ENCODE assay signal across 7 mouse cellular contexts in genomic region chr11:77793238-77793930, GRCm38 (mm10). TPM values are rescaled to one million over a fixed set of nuclear protein-coding genes. Genes with fewer than 3 reads are reported as not detected.
DNase-seq lines count a peak whose midpoint lies in the region; ATAC-seq lines count a peak whose summit lies in the region.

No protein-coding gene starts in this region.

- peak overlapping the region; percentile 74 for H3K27ac ChIP-seq in limb, embryonic 10.5 days
- no peak overlapping the region for H3K27ac ChIP-seq in midbrain, embryonic 13.5 days

- ATAC-seq in granulocyte monocyte progenitor cell, adult 5-6 weeks (replicated peaks; ENCODE audit: poor library complexity, severe bottlenecking) = peak; percentile 91
- peak; percentile 90 for ATAC-seq in midbrain, embryonic 13.5 days

- peaks cover 38% of the 10 kb centered on the region for H3K4me1 ChIP-seq in limb, embryonic 10.5 days
- H3K4me1 ChIP-seq in midbrain, embryonic 13.5 days (replicated peaks) = peaks cover 42% of the 10 kb centered on the region

- peak overlapping the region; percentile 52 for H3K4me3 ChIP-seq in limb, embryonic 10.5 days
- H3K4me3 ChIP-seq in midbrain, embryonic 13.5 days (replicated peaks) = peak overlapping the region; percentile 38

- H3K9me3 ChIP-seq in limb, embryonic 10.5 days (replicated peaks) = no peaks in the 10 kb centered on the region
- no peaks in the 10 kb centered on the region for H3K9me3 ChIP-seq in midbrain, embryonic 13.5 days

- peak; percentile 96 for DNase-seq in adrenal gland, adult 8-10 months
- DNase-seq in embryo, embryonic 9.5 days (ENCODE audit: extremely low spot score) = peak; percentile 97
- peak; percentile 95 for DNase-seq in kidney, adult 11 months
- peak; percentile 99 for DNase-seq in limb, embryonic 10.5 days (ENCODE audit: low spot score)
- DNase-seq in spleen, adult 12 weeks (ENCODE audit: low spot score) = peak; percentile 96

- H3K9ac ChIP-seq in midbrain, embryonic 13.5 days (replicated peaks) = peak overlapping the region; percentile 57

- H3K36me3 ChIP-seq in limb, embryonic 10.5 days = no peaks in the 10 kb centered on the region
- H3K36me3 ChIP-seq in midbrain, embryonic 13.5 days = no peaks in the 10 kb centered on the region

- H3K27me3 ChIP-seq in limb, embryonic 10.5 days (ENCODE audit: low read depth, poor library complexity, severe bottlenecking) = no peaks in the 10 kb centered on the region
- H3K27me3 ChIP-seq in midbrain, embryonic 13.5 days = no peaks in the 10 kb centered on the region

- WGBS in limb, embryonic 10.5 days = 5% methylated on average over 19 of the region's 19 CpGs
- WGBS in midbrain, embryonic 13.5 days = 4% methylated on average over 19 of the region's 19 CpGs

- peak overlapping the region; percentile 62 for H3K4me2 ChIP-seq in midbrain, embryonic 13.5 days (replicated peaks)

RNA-seq across cellular contexts. Expression of gene Gm10277, which starts 5.8 kb away (rescaled TPM):
- total RNA-seq in adrenal gland, adult 8-10 months (2022) = not detected
- total RNA-seq in granulocyte monocyte progenitor cell, adult 5-6 weeks (2014; fragmentation: Nextera tagmentation) = not detected in 2 replicates
- 1.0 TPM in 1 of 2 replicates, not detected in the other for total RNA-seq in granulocyte monocyte progenitor cell, adult 5-6 weeks (2017)
- polyA plus RNA-seq in limb, embryonic 10.5 days (2016; fragmentation: Nextera tagmentation; extraction: Ambion mirVana) = 1.1 and 1.4 TPM in 2 replicates
- 2.9 and 3.4 TPM in 2 replicates for polyA plus RNA-seq in midbrain, embryonic 13.5 days (2015; fragmentation: Nextera tagmentation; extraction: Ambion mirVana)

RNA-seq across cellular contexts. Expression of gene Myo18a, which starts 30.3 kb away (rescaled TPM):
- total RNA-seq in adrenal gland, adult 8-10 months (2022) = 100 to 1,000 TPM in 2 of 4 experiments, 10 to 100 TPM in 2; 61.9 to 158 (median 94.7) TPM
- total RNA-seq in granulocyte monocyte progenitor cell, adult 5-6 weeks (2014; fragmentation: Nextera tagmentation) = 31.9 and 49.3 TPM in 2 replicates
- total RNA-seq in granulocyte monocyte progenitor cell, adult 5-6 weeks (2017) = 62.6 and 66.5 TPM in 2 replicates
- 25.6 and 29.5 TPM in 2 replicates for polyA plus RNA-seq in limb, embryonic 10.5 days (2016; fragmentation: Nextera tagmentation; extraction: Ambion mirVana)
- polyA plus RNA-seq in midbrain, embryonic 13.5 days (2015; fragmentation: Nextera tagmentation; extraction: Ambion mirVana) = 53.2 and 54.4 TPM in 2 replicates
